Mouse (Mus musculus): ENCODE results near the gene Tmem69.

DNA sequence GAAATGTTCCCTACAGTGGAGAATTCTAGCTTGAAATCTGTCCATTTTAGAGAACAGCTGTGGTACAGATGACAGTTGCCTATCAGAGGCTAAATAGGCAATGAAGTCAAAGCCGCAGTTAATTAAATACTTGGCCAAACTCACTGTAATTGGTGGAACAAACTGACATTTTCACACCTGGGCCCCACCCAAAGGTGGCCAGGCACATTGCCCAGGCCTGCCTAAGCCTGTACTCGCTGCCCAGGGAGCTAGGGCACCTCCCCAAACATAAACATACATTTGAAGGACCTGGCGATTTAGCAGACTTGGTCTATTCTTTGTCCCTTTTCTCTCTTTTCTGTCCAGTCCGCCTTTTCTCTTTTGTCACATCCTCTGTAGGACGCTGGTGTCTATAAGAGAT, 40.6 kb upstream of the Tmem69 start, which contains the start of gene Ccdc17:
- TF ChIP-seq CTCF (IDR thresholded peaks at IDR 0.05; ENCODE audit: borderline replicate concordance, control insufficient read depth, extremely low read depth, insufficient read depth, low read length, poor library complexity) = no peak
- no peak for TF ChIP-seq POLR2A (IDR thresholded peaks at IDR 0.05; ENCODE audit: control insufficient read depth, extremely low read depth, insufficient read depth, low read length, poor library complexity)

All from thymus, adult 2 months (tissue).